Mouse (Mus musculus): ENCODE measurements around the gene Hepacam2. TPM values are rescaled to one million over a fixed set of nuclear protein-coding genes. Genes with fewer than 3 reads are reported as not detected.
"Not testable (repeated sequence)": the region's sequence is repeated elsewhere in the genome, so short reads cannot be mapped to it uniquely, and the experiment has no call there.

Gene Hepacam2
- polyA plus RNA-seq, 1 experiment from 2014 or later = 0.84 TPM

DNA sequence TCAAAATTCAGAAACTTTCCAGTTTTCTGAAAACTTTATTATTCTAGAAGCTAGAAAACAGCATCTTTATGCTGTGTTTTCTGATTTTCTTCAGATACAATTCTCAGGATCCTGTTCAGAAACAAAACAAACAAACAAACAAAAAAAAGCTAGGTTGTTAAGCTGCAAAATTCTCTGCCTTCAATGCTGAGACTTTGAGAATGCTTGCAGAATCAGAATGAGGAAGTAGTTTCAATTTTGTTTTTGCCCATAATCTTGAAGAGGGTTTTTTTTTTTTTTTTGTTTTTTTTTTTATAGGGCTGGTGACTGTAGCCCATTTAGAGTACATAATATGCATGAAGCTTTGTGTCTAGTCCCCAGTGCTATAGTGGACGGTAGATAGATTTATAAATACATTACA lies 71.1 kb downstream of the Hepacam2 start:
- H3K27ac ChIP-seq (replicated peaks; ENCODE audit: low read depth, low read length) = no peak overlapping the region
- 84% methylated on average over 1 of the region's 1 CpGs for WGBS
- no peaks in the 10 kb centered on the region for H3K9me3 ChIP-seq (replicated peaks; ENCODE audit: control insufficient read depth, low read length)
- H3K36me3 ChIP-seq (replicated peaks; ENCODE audit: control insufficient read depth, insufficient read depth, low read depth, low read length) = no peaks in the 10 kb centered on the region
- no peaks in the 10 kb centered on the region for H3K4me1 ChIP-seq (ENCODE audit: control insufficient read depth, insufficient read depth, low read length)
- no peak overlapping the region for H3K4me2 ChIP-seq (ENCODE audit: low read depth, low read length)
- no peaks in the 10 kb centered on the region for H3K27me3 ChIP-seq (ENCODE audit: control insufficient read depth, insufficient read depth, low read length)
- H3K4me3 ChIP-seq (ENCODE audit: low read depth, low read length) = no peak overlapping the region
- ATAC-seq (replicated peaks; ENCODE audit: insufficient number of reproducible peaks, low FRiP score, low TSS enrichment, low read depth) (no peak), DNase-seq (ENCODE audit: low spot score) (no peak)
- H3K9ac ChIP-seq (replicated peaks; ENCODE audit: low read length) = no peak overlapping the region

DNA sequence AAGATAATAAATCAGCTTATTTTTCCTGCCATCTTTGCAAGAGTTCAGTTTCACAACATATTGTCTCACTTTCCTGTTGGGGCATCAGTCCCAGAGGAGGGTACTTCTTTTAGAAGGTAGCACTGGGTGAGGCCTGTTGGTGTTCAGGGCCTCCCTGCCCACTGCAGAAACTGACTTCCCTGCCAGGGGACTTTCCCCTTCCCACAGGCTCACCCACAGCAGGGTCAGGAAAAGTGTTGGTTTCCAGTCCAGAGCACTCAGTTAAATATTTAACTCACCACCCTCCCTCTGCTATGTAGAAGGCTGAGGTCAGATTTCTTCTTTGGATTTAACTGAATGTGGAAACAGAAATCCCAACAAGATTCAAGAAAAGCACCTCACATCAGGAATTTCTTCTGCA lies 72.8 kb downstream of the Hepacam2 start:
- not testable (repeated sequence) for H3K4me1 ChIP-seq (ENCODE audit: control insufficient read depth, insufficient read depth, low read length); DNase-seq (ENCODE audit: low spot score); H3K36me3 ChIP-seq (replicated peaks; ENCODE audit: control insufficient read depth, insufficient read depth, low read depth, low read length); H3K4me2 ChIP-seq (ENCODE audit: low read depth, low read length); ATAC-seq (replicated peaks; ENCODE audit: insufficient number of reproducible peaks, low FRiP score, low TSS enrichment, low read depth); H3K27me3 ChIP-seq (ENCODE audit: control insufficient read depth, insufficient read depth, low read length); H3K9ac ChIP-seq (replicated peaks; ENCODE audit: low read length); H3K27ac ChIP-seq (replicated peaks; ENCODE audit: low read depth, low read length); H3K9me3 ChIP-seq (replicated peaks; ENCODE audit: control insufficient read depth, low read length); H3K4me3 ChIP-seq (ENCODE audit: low read depth, low read length)

DNA sequence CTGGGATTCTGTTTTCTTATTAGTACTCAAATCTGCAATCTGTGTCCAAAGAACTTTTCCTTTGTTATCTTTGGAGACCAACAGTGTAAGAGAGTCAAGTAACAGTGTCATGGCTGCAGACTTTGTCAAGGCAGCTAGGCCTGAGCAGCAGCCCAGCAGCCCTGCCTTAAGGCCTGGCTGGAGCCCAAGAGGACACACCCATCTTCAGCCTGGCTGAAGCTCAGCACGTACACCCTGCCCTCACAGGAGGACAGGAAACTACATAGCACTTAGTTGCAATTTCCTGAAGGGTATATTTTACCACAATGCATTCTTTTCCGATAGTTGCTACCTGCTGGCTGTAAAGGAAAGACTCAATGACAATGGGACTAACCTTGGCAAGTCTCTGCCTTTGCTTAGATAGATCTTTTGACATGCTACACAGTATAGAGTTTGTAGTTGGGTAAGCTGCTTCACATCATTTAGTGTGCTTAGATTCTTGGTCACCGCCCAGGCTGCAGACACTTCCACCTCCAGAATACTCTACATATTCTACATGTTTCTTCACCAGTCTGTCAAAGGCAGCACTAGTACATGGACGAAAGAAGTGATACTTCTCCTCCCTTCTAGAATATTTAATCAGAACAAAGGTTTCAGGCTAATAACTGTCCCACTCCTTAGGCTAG lies 73.4 kb downstream of the Hepacam2 start:
- H3K9me3 ChIP-seq (replicated peaks; ENCODE audit: control insufficient read depth, low read length); H3K9ac ChIP-seq (replicated peaks; ENCODE audit: low read length); H3K36me3 ChIP-seq (replicated peaks; ENCODE audit: control insufficient read depth, insufficient read depth, low read depth, low read length); H3K4me2 ChIP-seq (ENCODE audit: low read depth, low read length); H3K4me3 ChIP-seq (ENCODE audit: low read depth, low read length); H3K4me1 ChIP-seq (ENCODE audit: control insufficient read depth, insufficient read depth, low read length); H3K27ac ChIP-seq (replicated peaks; ENCODE audit: low read depth, low read length); DNase-seq (ENCODE audit: low spot score); H3K27me3 ChIP-seq (ENCODE audit: control insufficient read depth, insufficient read depth, low read length); ATAC-seq (replicated peaks; ENCODE audit: insufficient number of reproducible peaks, low FRiP score, low TSS enrichment, low read depth): not testable (repeated sequence)
- 57% methylated on average over 1 of the region's 4 CpGs for WGBS

Other genes starting within 250 kb of the Hepacam2 start
- 0.74 and 0.77 TPM in 2 replicates for gene Samd9l, start 98.7 kb downstream of the Hepacam2 start, polyA plus RNA-seq (2014; fragmentation: Nextera tagmentation; extraction: Ambion mirVana)
- 38.5 and 40.2 TPM in 2 replicates for gene Vps50, start 84 bp upstream of the Hepacam2 start, polyA plus RNA-seq (2014; fragmentation: Nextera tagmentation; extraction: Ambion mirVana)